Mouse (Mus musculus) CH12.LX (cell line): ENCODE measurements around the gene Inppl1. TPM values are rescaled to one million over a fixed set of nuclear protein-coding genes. Genes with fewer than 3 reads are reported as not detected.
A peak's percentile ranks its signal among the peaks of the same experiment; 100 is the strongest.

Experiments used
- DNase-seq: peaks from one replicate; pipeline ENCODE4 v3.0.0-alpha.2; 2013; ENCODE audit errors: extremely low read depth
- H3K27ac ChIP-seq: 2 replicates; pipeline ENCODE4 v1.5.1; 2012; ENCODE audit warnings: low read depth, mild to moderate bottlenecking, control low read depth, moderate library complexity; ENCODE audit not compliant: insufficient read depth
- H3K27me3 ChIP-seq: replicated peaks from 2 replicates; pipeline ENCODE3; 2012; ENCODE audit warnings: inconsistent platforms
- H3K36me3 ChIP-seq, 2 experiments: replicated peaks in 1 of 2; 2 replicates each; pipeline versions ENCODE3 to v1.6.1; 2012; ENCODE audit warnings: inconsistent platforms in 1 of 2, low read length in 1 of 2, mild to moderate bottlenecking in 1 of 2, mixed read lengths in 1 of 2, moderate library complexity in 1 of 2; ENCODE audit not compliant: control insufficient read depth in 1 of 2, insufficient read depth in 1 of 2
- H3K4me1 ChIP-seq, 2 experiments: 2 replicates each; pipeline ENCODE4 v1.6.1; 2012; ENCODE audit warnings: inconsistent platforms in 1 of 2, moderate library complexity in 1 of 2; ENCODE audit not compliant: insufficient read depth in 2 of 2, control insufficient read depth in 1 of 2
- H3K4me2 ChIP-seq: 2 replicates; pipeline ENCODE4 v1.6.1; 2012; ENCODE audit warnings: low read depth, mild to moderate bottlenecking, control low read depth; ENCODE audit not compliant: poor library complexity, insufficient read depth, severe bottlenecking
- H3K4me3 ChIP-seq, 3 experiments: fragments of 150-350 bp in 1 of 3; sonication (generic) in 1 of 3; replicated peaks in 1 of 3; 2 replicates each; pipeline versions ENCODE3 to v1.5.1; 2011 to 2012; ENCODE audit warnings: low read depth in 2 of 3, low read length in 2 of 3, mild to moderate bottlenecking in 2 of 3, moderate library complexity in 2 of 3, control low read depth in 1 of 3, improper control_type of control experiment in 1 of 3, inconsistent platforms in 1 of 3, mixed read lengths in 1 of 3; ENCODE audit not compliant: poor library complexity in 1 of 3
- H3K79me2 ChIP-seq: replicated peaks from 2 replicates; pipeline ENCODE4 v1.6.1; 2012; ENCODE audit warnings: mild to moderate bottlenecking, moderate library complexity; ENCODE audit not compliant: control insufficient read depth, poor library complexity, insufficient read depth, severe bottlenecking; ENCODE audit errors: extremely low read depth
- H3K9ac ChIP-seq: 2 replicates; pipeline ENCODE4 v1.6.1; 2012; ENCODE audit warnings: low read depth, mild to moderate bottlenecking, control low read depth, moderate library complexity; ENCODE audit not compliant: insufficient read depth
- H3K9me3 ChIP-seq: replicated peaks from 2 replicates; pipeline ENCODE3; 2012; ENCODE audit warnings: low read length, inconsistent platforms, mixed read lengths
- CHD2 ChIP-seq: IDR thresholded peaks from 2 replicates; pipeline ENCODE4 v1.6.1; 2011; ENCODE audit warnings: low read length, improper control_type of control experiment
- CTCF ChIP-seq, 2 experiments: IDR thresholded peaks in 1 of 2; conservative IDR thresholded peaks in 1 of 2; 2 replicates each; pipeline ENCODE4 v1.5.1; 2011 to 2012; ENCODE audit warnings: low read depth in 2 of 2, low read length in 2 of 2, improper control_type of control experiment in 1 of 2, inconsistent platforms in 1 of 2, mild to moderate bottlenecking in 1 of 2, moderate library complexity in 1 of 2
- ELF1 ChIP-seq: IDR thresholded peaks from 2 replicates; pipeline ENCODE4 v1.6.1; 2014; ENCODE audit warnings: low read depth, mild to moderate bottlenecking, inconsistent platforms, low read length, improper control_type of control experiment
- MAFK ChIP-seq: IDR thresholded peaks from 2 replicates; pipeline ENCODE4 v1.6.1; 2011; ENCODE audit warnings: low read length, improper control_type of control experiment; ENCODE audit not compliant: insufficient replicate concordance
- MAZ ChIP-seq: IDR thresholded peaks from 2 replicates; pipeline ENCODE4 v1.6.1; 2012; ENCODE audit warnings: low read depth, mild to moderate bottlenecking, inconsistent platforms, low read length, improper control_type of control experiment, moderate library complexity
- MYC ChIP-seq: IDR thresholded peaks from 2 replicates; pipeline ENCODE4 v1.6.1; 2011; ENCODE audit warnings: low read depth, mild to moderate bottlenecking, improper control_type of control experiment, low read length
- NRF1 ChIP-seq: IDR thresholded peaks from 2 replicates; pipeline ENCODE4 v1.6.1; 2014; ENCODE audit warnings: low read depth, mild to moderate bottlenecking, inconsistent platforms, low read length, improper control_type of control experiment, moderate library complexity
- PAX5 ChIP-seq: IDR thresholded peaks from 2 replicates; pipeline ENCODE4 v1.6.1; 2012; ENCODE audit warnings: low read length, inconsistent platforms, mixed read lengths
- SMC3 ChIP-seq: IDR thresholded peaks from 2 replicates; pipeline ENCODE4 v1.6.1; 2011; ENCODE audit warnings: low read depth, low read length, improper control_type of control experiment
- TCF12 ChIP-seq: IDR thresholded peaks from 2 replicates; pipeline ENCODE4 v1.6.1; 2014; ENCODE audit warnings: low read depth, mild to moderate bottlenecking, inconsistent platforms, low read length, improper control_type of control experiment
- USF1 ChIP-seq: IDR thresholded peaks from 2 replicates; pipeline ENCODE4 v1.6.1; 2014; ENCODE audit warnings: low read depth, mild to moderate bottlenecking, inconsistent platforms, low read length, improper control_type of control experiment
- ZC3H11A ChIP-seq: IDR thresholded peaks from 2 replicates; pipeline ENCODE4 v1.6.1; 2012; ENCODE audit warnings: low read depth, mild to moderate bottlenecking, inconsistent platforms, low read length, improper control_type of control experiment
- ZKSCAN1 ChIP-seq: IDR thresholded peaks from 2 replicates; pipeline ENCODE4 v1.6.1; 2012; ENCODE audit warnings: low read depth, inconsistent platforms, low read length, improper control_type of control experiment, borderline replicate concordance
- ZMIZ1 ChIP-seq: IDR thresholded peaks from 2 replicates; pipeline ENCODE4 v1.6.1; 2012; ENCODE audit warnings: low read depth, mild to moderate bottlenecking, inconsistent platforms, low read length, improper control_type of control experiment
- ZNF384 ChIP-seq: IDR thresholded peaks from 2 replicates; pipeline ENCODE4 v1.6.1; 2012; ENCODE audit warnings: low read depth, low read length, improper control_type of control experiment, inconsistent platforms
- dilution Hi-C: fragments of 300-500 bp; cut with MboI; formaldehyde crosslinking; loops from 2 replicates; pipeline ENCODE4 v1.14.3; 2020; ENCODE audit warnings: low sequenced_read_pairs; ENCODE audit not compliant: extremely low pct_unique_long_range_greater_than_20kb, extremely low pct_ligation_motif_present
- in situ Hi-C: fragments of 300-500 bp; cut with MboI; formaldehyde crosslinking; loops from 3 replicates; pipeline ENCODE4 v1.14.3; 2019; ENCODE audit warnings: low sequenced_read_pairs, low pct_ligation_motif_present, low pct_unique_long_range_greater_than_20kb, mixed read lengths
- polyA plus RNA-seq: library from polyadenylated mRNA; unstranded; fragments of >175 nt; gene quantifications from 2 replicates; pipeline ENCODE4 v1.2.1, GENCODE M21; 2012; ENCODE audit warnings: low read depth; ENCODE audit not compliant: insufficient read length
- total RNA-seq, 2 experiments: library from RNA; depleted of rRNA; stranded (reverse); fragments of 300-350 nt in 1 of 2; fragments of >200 nt in 1 of 2; gene quantifications; 2 replicates each; pipeline ENCODE4 v1.2.3; 2012 to 2014

Gene Inppl1
- total and polyA plus RNA-seq, 3 experiments = 27.3 to 44.3 (median 37.9) TPM

DNA sequence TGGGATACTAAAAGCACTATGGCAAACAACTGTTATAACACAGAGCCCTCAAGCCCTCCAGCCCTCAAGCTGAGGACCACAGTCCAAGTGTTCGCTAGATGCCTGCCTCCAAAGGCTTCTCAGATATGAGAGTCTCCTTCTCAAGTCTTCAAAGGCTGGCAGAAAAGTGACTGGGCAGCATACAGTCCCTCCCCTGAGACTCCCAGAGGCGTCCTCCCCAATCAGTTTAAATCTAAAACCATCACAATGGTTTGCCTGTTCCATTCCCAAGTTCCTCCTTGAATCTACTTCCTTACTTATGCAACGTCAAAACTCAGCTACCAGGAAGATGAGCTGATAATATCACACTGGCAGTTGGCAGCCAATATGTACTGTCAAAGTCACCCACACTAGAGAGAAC, 25.4 kb upstream of the Inppl1 start, which contains the start of gene Anapc15:
Gene Anapc15, plus strand, starts transcription at position 301 of the 400 bp plus-strand sequence.
- Histone ChIP-seq H3K4me3 (no peak within 1 kb of the TSS), H3K4me2 (no peak within 1 kb of the TSS), H3K9me3 (peaks cover 3% of the 10 kb centered on the region), H3K79me2 (no peaks in the 10 kb centered on the region), H3K27ac (no peak within 1 kb of the TSS), H3K27me3 (no peaks in the 10 kb centered on the region), H3K9ac (no peak within 1 kb of the TSS), H3K36me3 (no peaks in the 10 kb centered on the region), H3K4me1 (peaks cover 2 to 8% of the 10 kb centered on the region in 2 experiments; a peak in 3 of 4 replicates)
- dilution Hi-C loops = no loop called here
- no peak for TF ChIP-seq ZC3H11A
- no peak for TF ChIP-seq TCF12
- TF ChIP-seq ZMIZ1 = no peak
- no peak for TF ChIP-seq MYC
- TF ChIP-seq USF1 = no peak
- no peak for TF ChIP-seq PAX5
- no peak for TF ChIP-seq ELF1
- TF ChIP-seq CTCF (conservative IDR thresholded peaks at IDR 0.05 in 1 of 2, IDR thresholded peaks at IDR 0.05 in 1 of 2; ENCODE audit: low read depth in 2 of 2, low read length in 2 of 2) = no peak
- no peak for TF ChIP-seq MAFK
- TF ChIP-seq NRF1 = no peak
- TF ChIP-seq CHD2 = no peak
- TF ChIP-seq SMC3 = no peak
- DNase-seq = no peak
- in situ Hi-C loops = no loop called here

DNA sequence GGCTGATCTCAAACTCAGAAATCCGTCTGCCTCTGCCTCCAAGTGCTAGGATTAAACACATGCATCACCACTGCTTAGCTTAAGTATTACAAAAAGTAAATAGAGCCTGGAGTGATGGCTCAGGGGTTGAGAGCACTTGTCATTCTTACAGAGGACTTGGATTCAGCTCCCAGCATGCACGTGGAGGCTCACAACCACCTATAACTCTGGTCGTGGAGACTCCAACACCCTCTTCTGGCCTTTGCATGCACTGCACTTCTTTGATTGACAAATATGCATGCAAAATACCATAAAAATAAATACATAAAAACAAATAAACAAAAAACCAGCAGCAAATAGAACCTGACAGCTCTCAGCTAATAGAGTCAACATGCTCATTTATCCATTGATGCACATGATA, 24.3 kb upstream of the Inppl1 start:
- no peaks in the 10 kb centered on the region for H3K27me3 ChIP-seq
- no peak overlapping the region for H3K4me2 ChIP-seq
- no peak overlapping the region for H3K9ac ChIP-seq
- H3K4me1 ChIP-seq = peaks cover 4 to 19% of the 10 kb centered on the region in 2 experiments; a peak in 2 of 4 replicates
- H3K27ac ChIP-seq = no peak overlapping the region
- in situ Hi-C loops (no loop called here), dilution Hi-C loops (no loop called here)
- peaks cover 3% of the 10 kb centered on the region for H3K9me3 ChIP-seq
- H3K4me3 ChIP-seq = no peak overlapping the region
- H3K36me3 ChIP-seq = no peaks in the 10 kb centered on the region
- DNase-seq = no peak
- TF ChIP-seq MAZ (no peak), ZKSCAN1 (no peak), USF1 (no peak), CTCF (conservative IDR thresholded peaks at IDR 0.05 in 1 of 2, IDR thresholded peaks at IDR 0.05 in 1 of 2; ENCODE audit: low read depth in 2 of 2, low read length in 2 of 2) (peak in 1 of 2 experiments; percentile 14; a peak in 2 of 4 replicates)
- TF ChIP-seq, all 38 proteins: peak for 1
- no peaks in the 10 kb centered on the region for H3K79me2 ChIP-seq

DNA sequence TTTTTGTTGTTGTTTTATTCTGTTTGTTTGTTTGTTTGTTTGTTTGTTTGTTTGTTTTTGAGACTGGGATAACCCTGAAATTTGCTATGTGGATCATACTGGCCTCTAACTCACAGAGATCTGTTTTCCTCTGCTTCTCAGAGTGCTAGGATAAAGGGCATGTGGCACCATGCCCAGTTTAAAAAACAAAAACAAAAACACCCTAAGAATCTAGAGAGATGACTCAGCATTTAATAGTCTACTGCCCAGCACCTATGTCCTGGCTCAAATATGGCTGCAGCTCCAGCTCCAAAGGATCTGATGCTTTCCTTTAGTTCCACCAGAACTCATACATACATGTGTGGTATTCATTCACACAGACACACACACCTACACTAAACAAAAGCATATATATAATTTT, 22.9 kb upstream of the Inppl1 start:
- dilution Hi-C loops = no loop called here
- Histone ChIP-seq H3K79me2 (no peaks in the 10 kb centered on the region), H3K9me3 (peaks cover 3% of the 10 kb centered on the region), H3K4me1 (peaks cover 4 to 26% of the 10 kb centered on the region in 2 experiments; a peak in 2 of 4 replicates), H3K27ac (no peak overlapping the region), H3K36me3 (no peaks in the 10 kb centered on the region), H3K4me3 (no peak overlapping the region), H3K9ac (no peak overlapping the region), H3K27me3 (no peaks in the 10 kb centered on the region), H3K4me2 (no peak overlapping the region)
- in situ Hi-C loops = no loop called here
- TF ChIP-seq MAFK = 0 out of 2 replicates have a peak, but pooled peaks have one; percentile 45
- TF ChIP-seq ZNF384 = no peak
- DNase-seq = no peak
